Mouse (Mus musculus) heart, adult 2 months (tissue): ENCODE measurements around the gene Lamb3. TPM values are rescaled to one million over a fixed set of nuclear protein-coding genes. Genes with fewer than 3 reads are reported as not detected.

Source experiments
- DNase-seq, 2 experiments: peaks; one replicate each; pipeline ENCODE4 v3.0.0; 2021
- H3K27ac ChIP-seq: fragments of 200-600 bp; 2 replicates; pipeline ENCODE4 v1.8.1; 2022
- H3K27me3 ChIP-seq: fragments of 200-500 bp; 2 replicates; pipeline ENCODE4 v1.6.1; 2012; ENCODE audit warnings: mild to moderate bottlenecking, low read length, inconsistent platforms, mixed read lengths; ENCODE audit not compliant: control insufficient read depth, insufficient read depth
- H3K36me3 ChIP-seq: fragments of 200-500 bp; 2 replicates; pipeline ENCODE4 v1.6.1; 2012; ENCODE audit warnings: low read length, inconsistent platforms; ENCODE audit not compliant: control insufficient read depth, insufficient read depth
- H3K4me1 ChIP-seq: fragments of 200-500 bp; 2 replicates; pipeline ENCODE4 v1.6.1; 2011; ENCODE audit warnings: low read length; ENCODE audit not compliant: control insufficient read depth, insufficient read depth
- H3K4me3 ChIP-seq: fragments of 200-600 bp; 2 replicates; pipeline ENCODE4 v1.8.1; 2022
- H3K79me2 ChIP-seq: fragments of 200-500 bp; replicated peaks from 2 replicates; pipeline ENCODE4 v1.6.1; 2012; ENCODE audit warnings: mild to moderate bottlenecking, inconsistent platforms, low read length, moderate library complexity, mixed read lengths; ENCODE audit not compliant: control insufficient read depth, insufficient read depth
- H3K9ac ChIP-seq: fragments of 200-500 bp; 2 replicates; pipeline ENCODE4 v1.6.1; 2012; ENCODE audit warnings: low read depth, mild to moderate bottlenecking, control low read depth, inconsistent platforms, low read length, mixed read lengths
- CTCF ChIP-seq: fragments of 200-600 bp; IDR thresholded peaks from 2 replicates; pipeline ENCODE4 v1.8.1; 2022; ENCODE audit warnings: antibody characterized with exemption, mild to moderate bottlenecking, moderate library complexity
- EP300 ChIP-seq: fragments of 200-500 bp; IDR thresholded peaks from 2 replicates; pipeline ENCODE4 v1.6.1; 2011; ENCODE audit warnings: low read depth, low read length, control low read depth; ENCODE audit not compliant: insufficient read depth
- POLR2A ChIP-seq: fragments of 200-500 bp; IDR thresholded peaks from 2 replicates; pipeline ENCODE4 v1.6.1; 2011; ENCODE audit warnings: mild to moderate bottlenecking, low read depth, low read length, control low read depth; ENCODE audit not compliant: insufficient read depth
- WGBS: fragments of 180-500 bp; shearing (Covaris S2); methylation state at CpG from one replicate; pipeline ENCODE4 v1.1.7; 2018; 5-methylcytosine and 5-hydroxymethylcytosine counted together
- intact Hi-C: fragments of 180-260 bp; cut with DNase I; formaldehyde crosslinking; loops from one replicate; pipeline ENCODE4 v1.15.1; 2025
- polyA plus RNA-seq: library from polyadenylated mRNA; depleted of rRNA; stranded (reverse); fragments of >200 nt; gene quantifications from 2 replicates; pipeline ENCODE4 v1.2.3, GENCODE M21; 2012
- total RNA-seq, 2 experiments: library from RNA; stranded (reverse); gene quantifications; 2 replicates each; pipeline ENCODE4 v1.2.3; 2021

The Lamb3 gene
- total and polyA plus RNA-seq, 3 experiments = 9.2 to 11.9 (median 11.4) TPM

DNA sequence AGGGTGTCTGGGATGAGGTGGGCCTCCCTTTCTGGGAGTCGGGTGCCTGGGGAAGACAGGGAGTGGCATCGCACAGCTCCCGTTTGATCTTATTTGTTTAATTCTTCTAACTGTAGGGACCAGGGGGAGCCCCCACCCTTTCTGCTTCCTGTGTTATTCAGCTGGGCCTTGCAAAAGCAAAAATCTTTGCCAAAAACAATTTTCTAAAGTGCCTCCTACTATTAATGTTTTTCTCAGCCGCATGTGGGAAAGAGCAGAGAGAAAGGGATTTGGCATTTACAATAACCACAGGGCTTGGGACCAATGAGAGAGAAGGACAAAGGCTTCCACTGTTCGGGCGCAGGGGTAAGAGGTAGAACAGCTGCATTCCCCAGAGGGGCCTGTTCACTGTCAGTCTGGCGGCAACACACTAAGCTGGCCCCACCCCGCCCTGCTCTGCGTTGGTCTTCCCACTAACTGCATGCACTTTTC is 18.3 kb upstream of the Lamb3 start:
- TF ChIP-seq POLR2A (no peak), EP300 (no peak), CTCF (no peak)
- Histone ChIP-seq H3K9ac (0 out of 2 replicates have a peak overlapping the region, but pooled peaks have one; percentile 17), H3K4me1 (peaks cover 17% of the 10 kb centered on the region), H3K36me3 (peaks cover 2% of the 10 kb centered on the region; the same call in 1 of the 2 replicates), H3K27ac (peak overlapping the region; percentile 69), H3K27me3 (no peaks in the 10 kb centered on the region), H3K79me2 (no peaks in the 10 kb centered on the region), H3K4me3 (no peak overlapping the region)
- intact Hi-C loops = no loop called here
- DNase-seq = peak; percentile 69 to 85
- WGBS = 22% methylated on average over 9 of the region's 9 CpGs

DNA sequence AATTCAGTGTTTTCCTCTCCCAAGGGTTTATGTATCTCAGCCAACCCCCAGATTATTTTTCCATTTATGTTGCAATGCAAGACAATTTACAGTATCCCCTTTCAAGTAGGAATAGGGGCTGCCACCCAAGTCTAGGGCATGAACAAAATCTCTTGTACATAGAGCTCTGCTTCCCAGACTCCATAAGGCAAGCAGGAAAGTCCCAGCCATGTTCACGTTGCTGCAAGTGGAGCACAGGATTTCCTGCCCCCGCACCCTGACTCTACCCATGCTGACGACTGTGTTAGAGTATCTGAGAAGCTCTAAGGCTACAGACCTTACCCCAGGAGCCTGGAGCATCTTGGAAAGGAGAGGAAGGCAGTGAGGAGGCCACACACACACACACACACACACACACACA is 17.7 kb upstream of the Lamb3 start:
- WGBS = 12% methylated on average over 3 of the region's 3 CpGs
- Histone ChIP-seq H3K9ac (no peak overlapping the region), H3K4me1 (peaks cover 17% of the 10 kb centered on the region), H3K36me3 (peaks cover 2% of the 10 kb centered on the region; the same call in 1 of the 2 replicates), H3K4me3 (no peak overlapping the region), H3K27me3 (no peaks in the 10 kb centered on the region), H3K27ac (peak overlapping the region; percentile 69), H3K79me2 (no peaks in the 10 kb centered on the region)
- intact Hi-C loops = loop anchor here (5.0 kb wide), 1 partner anchor 57 kb away; the partner anchor contains the start of gene Diexf
- DNase-seq = peak in 1 of 2 experiments; percentile 30
- TF ChIP-seq POLR2A (no peak), CTCF (no peak), EP300 (no peak)

DNA sequence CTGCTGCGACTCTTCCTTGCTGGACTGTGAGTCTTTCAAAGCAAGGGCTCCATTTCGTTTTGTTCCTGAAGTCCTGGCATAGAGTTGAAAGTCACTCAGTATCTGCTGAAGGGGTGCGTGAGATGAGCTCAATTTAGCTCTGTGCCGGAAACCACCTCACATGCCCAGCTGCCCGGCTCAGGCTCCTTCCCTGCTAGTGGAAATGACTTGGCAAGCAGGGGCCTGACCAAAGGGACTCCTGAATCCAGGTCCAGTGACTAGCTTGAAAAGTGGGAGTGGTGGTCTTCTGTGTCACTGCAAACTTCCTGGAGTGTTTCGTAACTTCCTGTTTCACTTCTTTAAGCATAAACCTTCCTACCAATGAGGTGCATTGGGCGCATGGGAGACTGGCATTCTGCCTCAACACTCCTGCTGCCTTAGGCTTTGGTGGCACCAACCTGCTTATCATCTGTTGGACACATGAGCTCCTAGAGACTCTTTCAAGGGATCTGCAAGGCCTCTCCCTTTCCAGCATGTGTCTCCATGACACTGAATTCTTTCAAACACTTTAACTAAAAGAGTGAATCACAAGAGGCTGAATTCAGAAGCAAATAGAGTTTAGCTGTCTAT is 15.7 kb upstream of the Lamb3 start:
- Histone ChIP-seq H3K4me3 (no peak overlapping the region), H3K27me3 (no peaks in the 10 kb centered on the region), H3K4me1 (peaks cover 17% of the 10 kb centered on the region), H3K36me3 (peaks cover 2% of the 10 kb centered on the region; the same call in 1 of the 2 replicates), H3K79me2 (no peaks in the 10 kb centered on the region), H3K9ac (no peak overlapping the region), H3K27ac (peak overlapping the region; percentile 61)
- TF ChIP-seq POLR2A (no peak), CTCF (no peak), EP300 (no peak)
- intact Hi-C loops = loop anchor here (5.0 kb wide), 1 partner anchor 59 kb away; the partner anchor contains the start of gene Diexf
- 41% methylated on average over 7 of the region's 7 CpGs for WGBS
- peak in 1 of 2 experiments; percentile 61 for DNase-seq

DNA sequence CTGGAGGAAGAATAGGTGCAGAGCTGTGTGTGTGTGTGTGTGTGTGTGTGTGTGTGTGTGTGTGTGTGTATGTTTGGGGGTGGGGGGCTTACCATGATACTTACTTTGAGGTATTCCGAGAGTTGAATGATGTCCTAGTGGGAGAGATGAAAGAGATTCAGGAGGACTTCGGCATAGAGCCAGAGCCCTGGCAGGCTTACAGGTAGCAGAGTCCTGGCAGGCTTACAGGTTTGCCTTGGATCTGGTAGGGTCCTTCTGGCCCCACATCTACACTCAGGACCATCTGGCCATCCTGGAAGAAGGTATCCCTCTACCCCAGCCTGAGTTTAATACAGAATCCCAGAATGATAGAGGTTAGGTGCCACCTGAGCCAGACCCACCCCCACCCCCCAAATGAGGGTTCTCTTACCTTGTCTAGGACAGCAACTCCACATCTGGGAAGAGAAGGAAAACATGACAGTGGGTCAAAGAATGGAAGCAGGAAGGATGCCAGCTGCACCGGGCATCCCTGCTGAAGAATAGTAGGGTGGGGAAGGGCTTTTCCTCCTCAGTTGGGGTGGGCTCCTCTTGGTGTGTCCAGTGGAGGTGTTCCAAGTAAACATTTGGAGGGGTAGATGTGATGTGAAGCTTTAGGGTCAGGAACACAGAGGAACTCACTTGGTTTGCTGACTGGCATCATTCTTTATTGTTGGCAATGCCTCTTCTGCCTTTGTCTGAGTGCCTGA is 12.9 kb upstream of the Lamb3 start:
- WGBS = 72% methylated on average over 3 of the region's 3 CpGs

DNA sequence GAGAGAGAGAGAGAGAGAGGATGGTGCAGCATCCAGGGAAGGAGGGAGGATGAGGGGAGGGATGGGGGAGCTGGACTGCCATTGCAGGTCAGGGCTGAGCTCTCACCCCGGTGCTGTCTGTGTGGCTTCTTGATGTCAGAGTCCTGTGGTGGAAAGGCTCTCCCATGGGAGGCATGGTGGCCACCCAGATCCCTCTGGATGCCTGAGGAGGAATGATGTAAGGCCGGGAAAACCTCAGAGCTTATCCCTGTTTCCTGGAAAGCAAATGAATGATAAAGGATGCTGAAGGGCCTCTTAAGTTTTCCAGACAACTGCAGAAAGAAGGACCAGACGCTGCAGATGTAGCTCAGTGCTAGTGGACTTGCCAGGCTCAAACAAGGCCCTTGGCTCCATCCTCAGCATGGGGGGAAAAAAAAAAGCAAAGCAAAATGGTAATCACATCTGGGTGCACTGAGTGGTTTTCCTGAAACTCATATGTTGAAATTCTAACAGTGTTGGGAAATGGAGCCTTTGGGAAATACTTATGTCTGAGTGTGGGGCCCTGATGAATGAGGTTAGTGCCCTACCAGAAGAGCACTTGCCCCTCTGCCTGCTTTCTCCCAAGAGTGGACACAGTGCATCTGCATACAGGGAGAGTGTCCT is 12.2 kb upstream of the Lamb3 start:
- Histone ChIP-seq H3K27me3 (no peaks in the 10 kb centered on the region), H3K4me3 (no peak overlapping the region), H3K4me1 (peaks cover 8% of the 10 kb centered on the region), H3K27ac (no peak overlapping the region), H3K79me2 (no peaks in the 10 kb centered on the region), H3K36me3 (no peaks in the 10 kb centered on the region), H3K9ac (no peak overlapping the region)
- intact Hi-C loops = no loop called here
- no peak for TF ChIP-seq POLR2A
- TF ChIP-seq EP300 = no peak
- no peak for TF ChIP-seq CTCF
- DNase-seq = no peak
- 61% methylated on average over 3 of the region's 3 CpGs for WGBS

More for the DNA sequence above, 12.9 kb upstream of the Lamb3 start:
- Histone ChIP-seq H3K4me3 (no peak overlapping the region), H3K9ac (no peak overlapping the region), H3K27ac (no peak overlapping the region), H3K4me1 (peaks cover 13% of the 10 kb centered on the region), H3K36me3 (peaks cover 1% of the 10 kb centered on the region; the same call in 1 of the 2 replicates), H3K27me3 (no peaks in the 10 kb centered on the region), H3K79me2 (no peaks in the 10 kb centered on the region)
- DNase-seq = no peak
- intact Hi-C loops = loop anchor here (5.0 kb wide), 1 partner anchor 62 kb away; the partner anchor contains the start of gene Diexf
- TF ChIP-seq EP300 = no peak
- TF ChIP-seq POLR2A = no peak
- no peak for TF ChIP-seq CTCF
